Mouse (Mus musculus): Measurements from ENCODE around the gene Pigyl.

Gene Pigyl

GRCm38 (mm10) chr9:22188025-22188611, 31.5 kb downstream of the Pigyl start, which contains the start of gene Zfp872:
Gene Zfp872 (plus strand): TSS chr9:22188090.
- no peak for DNase-seq (ENCODE audit: low read depth in 2 of 2, low spot score in 2 of 2)

- DNase-seq (ENCODE audit: low read depth in 2 of 2, low spot score in 2 of 2), result no peak
Observed at GRCm38 (mm10) chr9:22196412-22196811, 39.8 kb downstream of the Pigyl start.

Data from CD8-positive naive resting alpha-beta T cell, adult 2 months (primary cell).